Mouse (Mus musculus): ENCODE results near the gene Usp2.
A peak's percentile ranks its signal among the peaks of the same experiment; 100 is the strongest.

Usp2 gene

GRCm38 (mm10) chr9:44066785-44067225 lies at the start of gene Usp2:
Gene Usp2, plus strand, starts transcription at chr9:44067021.
- DNase-seq (ENCODE audit: low read depth, low spot score): peak; percentile 99

- no peak for DNase-seq (ENCODE audit: low read depth, low spot score)
Observed at GRCm38 (mm10) chr9:44017846-44018245, 49.0 kb upstream of the Usp2 start.

- no peak for DNase-seq (ENCODE audit: low read depth, low spot score)
Observed at GRCm38 (mm10) chr9:44020001-44020400, 46.8 kb upstream of the Usp2 start.

- no peak for DNase-seq (ENCODE audit: low read depth, low spot score)
Observed at GRCm38 (mm10) chr9:44022100-44022847, 44.5 kb upstream of the Usp2 start.

GRCm38 (mm10) chr9:44024096-44024495 lies 42.7 kb upstream of the Usp2 start:
- DNase-seq (ENCODE audit: low read depth, low spot score): no peak

- no peak for DNase-seq (ENCODE audit: low read depth, low spot score)
Observed at GRCm38 (mm10) chr9:44029580-44030236, 37.1 kb upstream of the Usp2 start.

GRCm38 (mm10) chr9:44030646-44031045 lies 36.2 kb upstream of the Usp2 start:
- no peak for DNase-seq (ENCODE audit: low read depth, low spot score)

GRCm38 (mm10) chr9:44031079-44031478 lies 35.7 kb upstream of the Usp2 start:
- no peak for DNase-seq (ENCODE audit: low read depth, low spot score)

GRCm38 (mm10) chr9:44031946-44032345 lies 34.9 kb upstream of the Usp2 start:
- no peak for DNase-seq (ENCODE audit: low read depth, low spot score)

GRCm38 (mm10) chr9:44033317-44033716 lies 33.5 kb upstream of the Usp2 start:
- DNase-seq (ENCODE audit: low read depth, low spot score): no peak

- no peak for DNase-seq (ENCODE audit: low read depth, low spot score)
Observed at GRCm38 (mm10) chr9:44033957-44034727, 32.7 kb upstream of the Usp2 start.

- DNase-seq (ENCODE audit: low read depth, low spot score): no peak
Observed at GRCm38 (mm10) chr9:44037106-44037505, 29.7 kb upstream of the Usp2 start.

GRCm38 (mm10) chr9:44041511-44042395 lies 25.1 kb upstream of the Usp2 start:
- DNase-seq (ENCODE audit: low read depth, low spot score): no peak

- no peak for DNase-seq (ENCODE audit: low read depth, low spot score)
Observed at GRCm38 (mm10) chr9:44042396-44042680, 24.5 kb upstream of the Usp2 start.

- DNase-seq (ENCODE audit: low read depth, low spot score): peak; percentile 70
Observed at GRCm38 (mm10) chr9:44042836-44043707, 23.7 kb upstream of the Usp2 start, which contains the start of gene Thy1. Gene Thy1, plus strand, starts transcription at chr9:44043384.

GRCm38 (mm10) chr9:44043708-44044425 lies 23.0 kb upstream of the Usp2 start:
- no peak for DNase-seq (ENCODE audit: low read depth, low spot score)

GRCm38 (mm10) chr9:44044426-44045157 lies 22.2 kb upstream of the Usp2 start:
- DNase-seq (ENCODE audit: low read depth, low spot score): peak; percentile 44

- DNase-seq (ENCODE audit: low read depth, low spot score): no peak
Observed at GRCm38 (mm10) chr9:44045158-44045883, 21.5 kb upstream of the Usp2 start.
